Mouse (Mus musculus): ENCODE measurements at regions not wholly inside any gene's neighbourhood (a gene's known extent, or its start where the extent isn't known, plus 50 kb on each side); places are given as distances from the start of the nearest gene placed in this dataset.

DNA sequence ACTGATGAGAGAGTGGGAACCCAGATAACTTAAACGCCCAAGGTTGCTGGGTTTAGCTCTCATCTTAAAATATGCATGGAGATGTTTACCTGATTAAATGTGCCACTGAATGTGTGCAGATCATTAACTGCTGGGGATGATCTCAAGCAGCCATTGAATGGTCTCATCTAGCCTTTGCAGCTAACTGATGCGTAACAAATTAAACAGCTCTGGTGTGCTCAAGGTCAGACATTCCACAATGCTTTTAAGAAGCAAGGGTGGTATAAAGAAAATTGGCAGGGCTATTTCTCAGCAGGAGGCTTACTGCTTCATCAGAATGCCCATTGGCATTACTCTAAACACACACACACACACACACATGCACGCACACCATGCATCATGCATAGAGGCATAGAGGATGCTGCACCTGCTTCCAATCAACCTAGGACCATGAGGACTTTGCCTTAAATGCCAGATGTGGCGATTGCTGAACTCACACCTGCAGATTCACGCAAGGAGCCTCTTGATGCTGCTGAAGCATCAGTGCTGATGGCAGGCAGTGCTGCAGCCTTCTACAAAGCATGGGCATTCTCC is 333.4 kb downstream of the Ice1 start:
- CTCF ChIA-PET = no interaction called here

DNA sequence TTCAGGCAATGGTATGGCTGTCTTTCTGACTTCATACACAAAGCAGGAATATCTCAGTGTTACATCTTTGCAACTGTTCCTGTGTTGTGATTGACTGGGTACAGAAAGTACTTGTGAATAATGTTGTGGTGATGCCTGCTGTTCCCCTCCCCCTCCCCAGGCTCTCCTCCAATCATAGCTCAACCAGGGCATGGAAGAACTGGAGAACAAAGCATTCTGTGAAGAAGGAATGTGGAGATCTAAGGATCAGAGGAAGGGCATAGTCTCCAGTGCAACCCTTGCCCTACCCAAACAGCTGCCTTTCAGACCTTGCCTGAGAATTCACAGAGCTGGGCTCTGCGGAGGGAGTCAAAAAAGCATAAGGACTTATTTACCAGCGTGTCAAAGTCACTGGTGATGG is 326.9 kb downstream of the Ice1 start:
- CTCF ChIA-PET = no interaction called here

DNA sequence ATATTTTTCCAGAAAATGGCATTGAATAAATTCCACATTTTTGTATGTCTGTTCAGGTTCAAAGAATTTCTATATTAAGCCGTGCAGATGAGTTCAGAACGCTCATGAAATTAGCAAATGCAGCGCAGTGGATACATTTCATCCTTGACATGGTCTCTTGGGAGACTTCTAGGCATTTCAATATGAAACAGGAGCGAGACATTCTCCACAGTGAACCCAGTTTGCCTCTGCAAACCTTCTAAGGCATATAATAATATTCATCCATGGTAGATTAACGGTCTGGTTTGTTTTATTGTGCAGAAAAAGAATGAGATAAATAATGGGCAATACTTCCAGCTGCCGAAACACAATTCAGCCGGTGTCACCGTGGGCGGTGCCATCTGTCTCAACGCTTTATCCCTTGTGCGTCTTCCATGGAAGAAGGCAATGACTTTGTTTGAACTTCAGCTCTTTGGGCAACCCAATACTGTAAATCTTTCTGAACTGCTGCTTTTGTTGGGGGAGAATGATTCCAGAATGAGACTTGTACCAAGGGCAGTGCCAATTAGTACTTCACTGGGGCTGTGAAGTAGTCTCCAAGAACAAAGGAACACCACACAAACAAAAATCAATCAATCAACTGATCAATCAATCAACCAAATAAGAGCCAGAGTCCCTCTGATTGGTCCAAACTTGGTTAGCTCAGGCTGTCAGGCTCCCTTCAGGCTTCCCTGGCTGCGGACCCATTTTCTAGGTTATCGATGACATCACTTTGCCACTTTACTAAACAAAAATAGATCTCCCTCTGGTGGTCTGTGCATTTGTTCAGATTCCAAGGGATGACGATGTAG is 326.0 kb downstream of the Ice1 start:
- CTCF ChIA-PET = no interaction called here

DNA sequence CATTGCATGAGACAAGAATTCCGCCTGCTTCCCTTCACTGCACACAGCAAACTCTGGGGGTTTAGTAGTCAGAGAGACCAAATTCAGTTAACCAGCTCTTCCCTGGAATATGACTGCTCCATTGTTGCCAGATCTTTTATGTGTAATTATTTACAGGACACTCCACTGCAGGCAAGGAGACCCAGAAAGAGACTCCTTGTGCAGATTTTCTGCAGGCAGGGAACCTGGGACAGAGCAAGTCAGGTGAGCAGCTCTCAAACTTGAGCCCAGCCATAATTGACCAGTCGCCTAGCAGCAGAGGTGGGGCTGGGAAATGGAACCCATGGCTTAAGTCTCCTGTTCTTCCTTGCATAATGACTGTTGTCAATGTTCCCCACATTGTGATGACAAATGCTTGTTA is 324.2 kb downstream of the Ice1 start:
- CTCF ChIA-PET = no interaction called here

DNA sequence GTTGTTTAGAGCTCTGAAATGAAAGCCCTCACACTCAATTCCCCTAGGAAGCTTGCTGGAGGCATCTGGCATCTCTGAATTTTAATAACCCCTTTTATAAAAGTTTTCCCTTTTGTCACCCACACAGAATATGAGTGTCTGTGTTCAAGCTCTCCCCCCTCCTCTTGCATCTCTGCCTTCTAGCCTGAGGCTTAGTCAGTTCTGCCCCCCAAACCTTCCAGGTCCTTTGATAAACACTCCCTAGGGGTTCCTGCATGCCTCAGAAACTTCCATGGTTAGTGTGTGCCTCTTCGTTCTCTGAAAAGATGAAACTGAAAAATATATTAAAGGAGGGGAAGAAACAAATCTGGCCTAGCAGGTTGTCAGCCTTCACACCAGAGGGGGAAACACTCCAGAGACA is 313.9 kb downstream of the Ice1 start:
- CTCF ChIA-PET = no interaction called here

DNA sequence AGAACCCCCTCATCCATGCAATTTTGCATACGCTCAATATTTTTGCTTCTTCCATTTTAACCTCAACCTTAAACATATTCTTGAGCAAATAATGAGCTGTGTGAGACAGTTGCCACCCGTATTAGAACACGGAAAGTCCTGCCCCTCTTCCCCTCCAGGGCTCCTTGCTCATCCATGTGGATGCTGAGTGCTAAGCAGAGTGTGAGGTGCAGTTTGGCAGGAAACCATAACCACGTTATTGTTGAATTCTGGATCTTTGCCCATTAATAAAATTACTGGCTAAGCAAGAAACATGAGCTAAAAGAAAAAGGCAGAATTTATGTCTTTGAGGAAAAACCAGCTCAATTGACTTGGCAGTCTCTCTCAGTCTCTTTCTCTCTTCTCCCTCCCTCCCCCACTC is 301.4 kb downstream of the Ice1 start:
- CTCF ChIA-PET = no interaction called here

DNA sequence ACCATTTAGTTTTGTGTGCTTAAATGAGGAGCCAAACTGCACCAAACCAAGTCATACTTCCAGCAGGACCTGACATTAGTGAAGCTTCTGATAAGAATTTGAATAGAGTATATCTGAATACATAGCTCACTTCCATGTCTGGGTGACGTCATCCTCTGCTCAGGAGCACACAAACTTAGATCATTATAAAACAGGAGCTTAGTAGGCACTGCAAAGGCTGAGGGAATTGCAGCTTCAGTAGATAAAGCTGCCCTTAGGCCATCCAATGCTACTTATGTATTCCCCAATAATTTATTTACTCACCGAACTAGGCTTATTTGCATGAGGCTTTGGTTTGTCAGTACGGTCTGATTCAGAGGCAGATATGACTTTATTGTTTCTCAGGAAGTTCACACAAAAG is 297.0 kb downstream of the Ice1 start:
- CTCF ChIA-PET = interaction anchor here (0.7 kb wide), 1 partner anchor 1680 kb away, joined by 4 read pairs; no protein-coding TSS in a partner anchor

DNA sequence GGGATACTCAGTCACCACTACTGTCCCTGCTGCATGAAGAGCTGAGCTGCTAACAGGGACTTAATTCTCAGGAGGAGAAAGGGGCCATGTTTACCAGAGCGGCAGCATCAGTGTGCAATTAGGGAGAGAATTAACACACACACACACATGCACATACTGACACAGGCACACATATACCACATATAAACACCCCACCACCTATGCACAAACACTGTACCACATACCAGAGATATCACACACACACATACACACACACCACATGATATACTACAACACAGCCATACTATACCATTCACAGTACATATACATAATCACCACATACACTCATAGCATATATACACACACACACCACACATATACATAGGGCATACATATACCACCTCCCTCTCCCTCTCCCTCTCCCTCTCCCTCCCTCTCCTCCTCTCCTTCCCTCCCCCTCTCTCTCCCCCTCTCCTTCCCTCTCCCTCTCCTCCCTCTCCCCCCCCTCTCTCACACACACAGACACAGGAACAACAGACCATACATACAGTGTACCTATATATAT is 294.2 kb downstream of the Ice1 start:
- CTCF ChIA-PET = no interaction called here

DNA sequence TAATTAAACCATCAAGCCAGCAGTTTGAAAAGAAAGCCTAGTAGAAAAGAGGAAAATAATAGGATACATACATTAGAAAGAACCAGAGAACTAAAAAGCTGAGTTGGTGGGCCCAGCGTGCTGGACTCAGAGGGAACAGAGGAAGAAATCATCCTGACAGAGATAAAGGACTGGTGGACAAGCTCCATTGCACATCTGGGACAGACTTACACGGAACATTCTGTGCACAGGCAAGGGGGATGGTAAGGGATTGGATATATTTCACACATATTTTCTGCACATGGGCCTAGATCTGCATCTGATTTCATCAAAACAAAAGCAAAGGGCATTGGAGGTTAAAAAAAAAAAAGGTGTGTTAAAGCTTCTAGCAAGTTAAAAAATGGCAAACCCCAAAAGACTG is 293.5 kb downstream of the Ice1 start:
- CTCF ChIA-PET = no interaction called here

DNA sequence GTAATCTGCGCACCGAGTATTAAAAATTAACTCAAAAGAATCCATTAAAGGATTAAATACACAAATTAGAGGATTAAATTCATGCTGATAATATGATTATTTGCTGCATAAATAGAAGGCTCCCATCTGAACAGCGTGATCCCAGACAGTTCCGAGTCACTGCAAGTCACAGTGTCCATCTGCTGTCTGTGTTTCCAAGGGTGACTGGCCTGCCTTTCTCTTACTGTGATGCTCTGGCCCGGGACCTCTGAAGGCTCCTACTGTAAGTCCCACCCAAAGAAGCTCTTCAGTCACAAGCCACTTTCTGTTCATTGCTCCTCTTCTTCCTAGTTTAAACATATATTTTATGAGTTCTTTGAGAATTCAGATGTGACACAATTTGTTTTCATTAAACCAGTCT is 293.1 kb downstream of the Ice1 start:
- CTCF ChIA-PET = no interaction called here

DNA sequence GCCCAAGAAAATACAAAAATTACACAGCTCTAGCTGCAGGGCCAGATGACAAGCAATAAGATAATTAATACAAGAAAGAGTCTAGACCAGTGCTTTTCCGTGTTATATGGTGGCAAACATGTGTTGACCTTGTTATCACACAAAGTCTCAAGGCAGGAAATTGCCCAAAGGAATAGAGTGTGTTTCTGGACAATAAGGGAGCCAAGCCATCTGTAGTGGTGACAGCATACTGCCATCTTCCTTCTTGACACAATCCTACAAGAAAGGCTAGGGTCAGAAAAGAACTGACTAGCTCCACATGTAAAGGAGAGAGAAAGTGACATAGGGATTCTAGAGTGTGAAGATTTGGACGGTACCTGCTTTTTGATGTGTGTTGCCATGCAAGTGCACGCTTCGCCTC is 289.0 kb downstream of the Ice1 start:
- CTCF ChIA-PET = no interaction called here

DNA sequence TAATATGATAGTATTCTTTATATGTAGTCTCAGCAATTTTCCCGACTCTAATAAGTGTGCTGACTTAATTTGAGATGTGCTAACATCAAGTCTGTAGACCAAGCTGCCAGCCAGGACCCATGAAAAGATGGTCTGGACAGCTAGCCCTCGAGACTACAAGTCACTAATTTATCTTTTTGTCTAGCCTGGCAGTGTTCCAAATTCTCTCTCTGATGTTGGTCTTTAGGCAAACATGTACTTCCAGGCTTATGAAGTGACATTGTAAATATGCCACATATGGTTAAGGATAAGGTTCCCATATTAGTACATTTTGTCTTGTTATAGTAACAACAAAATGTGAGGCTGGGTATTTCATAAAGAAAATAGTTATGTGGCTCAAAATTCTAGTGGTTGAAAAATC is 288.5 kb downstream of the Ice1 start:
- CTCF ChIA-PET = no interaction called here

DNA sequence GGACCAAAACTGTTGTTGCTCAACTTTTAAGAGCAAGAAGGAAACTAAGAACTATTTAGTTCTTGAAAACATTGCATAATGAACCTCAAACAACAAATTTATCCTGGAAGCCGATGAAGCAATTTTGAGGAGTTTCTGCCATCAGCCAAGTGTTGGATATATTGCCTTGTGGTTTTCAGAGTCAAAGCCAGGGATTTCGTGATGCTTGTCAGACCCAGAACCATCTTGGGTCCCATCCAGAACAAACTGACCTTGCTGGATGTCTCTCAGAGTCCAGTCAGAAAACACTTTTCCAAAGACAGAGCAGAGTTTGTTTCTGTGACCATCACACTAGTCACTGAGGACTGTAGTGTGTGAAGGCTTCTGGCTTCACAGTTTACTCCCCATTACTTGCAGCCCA is 267.8 kb downstream of the Ice1 start:
- CTCF ChIA-PET = no interaction called here

DNA sequence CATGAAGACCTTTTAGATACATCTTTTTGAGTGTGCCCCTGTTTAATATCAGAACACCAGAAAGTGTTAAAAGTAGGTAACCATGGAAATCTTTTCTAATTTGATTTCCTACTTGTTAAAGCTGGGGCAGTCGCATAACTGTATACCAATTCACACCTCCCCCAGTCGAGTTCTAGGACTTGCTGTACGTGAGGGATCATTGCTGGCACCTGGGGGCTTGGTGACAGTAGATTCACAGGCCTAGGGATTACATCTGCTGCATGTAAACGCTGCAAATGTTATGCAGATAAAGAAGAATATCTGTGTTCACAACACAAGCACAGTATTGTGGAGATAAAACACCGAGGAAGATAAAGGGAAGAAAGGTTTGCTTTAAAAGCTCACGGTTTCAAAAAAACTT is 256.7 kb downstream of the Ice1 start:
- CTCF ChIA-PET = no interaction called here

DNA sequence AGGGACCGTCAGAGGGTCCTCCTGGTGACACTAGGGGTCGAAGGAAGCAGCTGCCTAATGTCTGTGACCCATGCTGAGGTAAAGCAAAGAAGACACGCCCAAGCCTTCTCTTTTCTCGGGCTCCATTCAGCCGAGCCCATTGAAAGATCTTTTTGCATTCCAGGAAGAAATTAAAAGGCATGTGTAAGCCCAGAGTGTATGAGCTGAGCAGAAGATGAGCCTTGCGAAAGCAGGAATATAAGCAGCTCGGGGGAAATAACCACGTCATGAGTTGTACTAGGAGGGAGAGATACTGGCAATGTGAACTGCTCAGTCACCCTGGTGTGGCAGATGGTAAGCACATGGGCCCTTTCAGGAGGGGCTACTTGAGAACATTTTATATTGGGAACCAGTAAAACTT is 252.1 kb downstream of the Ice1 start:
- CTCF ChIA-PET = no interaction called here

DNA sequence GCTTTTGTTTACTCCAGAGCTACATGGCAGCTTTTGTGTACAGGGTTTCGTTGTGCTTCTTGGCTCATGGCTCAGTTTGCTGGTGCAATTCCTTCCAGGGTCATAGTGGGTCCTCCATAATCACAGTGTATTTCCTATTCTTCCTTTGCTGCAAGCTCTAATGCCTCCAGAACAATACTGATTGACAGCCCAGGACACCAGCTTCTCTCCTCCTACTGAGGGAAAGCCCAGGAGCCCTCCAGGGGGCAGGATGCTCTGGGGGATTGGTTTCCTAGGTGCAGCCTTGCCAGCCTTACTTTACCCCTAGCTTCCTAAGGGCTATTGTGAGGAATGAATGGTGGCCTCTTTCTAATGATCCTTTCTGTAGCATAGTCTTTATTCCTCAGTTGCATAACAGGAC is 224.6 kb downstream of the Ice1 start:
- CTCF ChIA-PET = no interaction called here

DNA sequence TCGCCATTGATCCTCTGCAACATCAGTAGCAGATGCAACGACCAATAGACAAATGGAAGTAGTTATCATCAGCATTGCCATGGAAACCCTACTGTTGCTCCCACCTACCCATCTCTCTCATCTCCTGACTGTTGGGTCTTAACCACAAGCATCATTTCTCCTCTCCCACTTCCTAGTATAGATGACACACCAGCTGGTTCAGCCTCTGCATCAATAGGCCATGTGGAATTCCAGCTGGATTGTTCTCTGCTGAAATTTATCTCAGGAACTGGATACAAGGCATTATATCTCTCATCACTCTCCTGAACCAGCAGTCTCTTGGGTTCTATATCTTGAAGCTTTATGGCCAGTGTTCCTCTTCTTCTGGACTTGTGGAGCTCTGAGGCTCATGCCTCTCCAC is 219.3 kb downstream of the Ice1 start:
- CTCF ChIA-PET = no interaction called here

DNA sequence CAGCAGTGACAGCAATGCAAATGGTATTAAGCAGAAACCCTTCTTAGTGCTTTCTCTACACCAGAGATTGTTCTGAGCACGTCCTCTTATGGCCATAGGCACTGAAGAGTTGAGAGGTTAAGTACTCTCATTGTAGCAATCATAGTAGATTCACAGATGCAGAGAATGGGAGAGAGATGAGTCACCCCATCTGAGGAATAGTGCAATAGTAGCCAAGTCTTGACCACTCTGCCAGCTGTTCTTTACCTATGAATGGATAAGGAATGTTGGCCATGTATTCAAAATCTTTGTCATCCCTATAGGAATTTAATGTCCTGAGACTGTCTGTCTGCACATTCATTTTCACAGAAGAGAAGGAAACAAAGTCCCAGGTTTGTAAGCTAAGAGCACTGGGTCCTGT is 198.0 kb downstream of the Ice1 start:
- CTCF ChIA-PET = no interaction called here

DNA sequence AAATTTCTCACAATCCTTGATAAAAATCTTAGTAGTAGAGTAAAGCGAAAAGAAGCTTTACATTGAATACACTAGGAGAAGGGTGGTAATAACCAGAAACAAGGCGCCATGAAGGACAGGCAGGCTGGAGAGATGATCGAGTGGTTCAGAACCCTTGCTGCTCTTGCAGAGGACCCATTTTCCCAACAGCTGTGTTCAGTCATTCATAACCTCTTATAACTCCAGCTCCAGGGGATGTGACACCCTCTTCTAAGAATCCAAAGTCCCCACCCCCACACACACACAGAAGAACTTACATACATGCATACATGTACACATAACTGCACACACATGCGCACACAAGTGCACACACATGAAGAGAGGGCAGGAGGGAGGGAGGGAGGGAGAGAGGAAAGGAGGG is 190.5 kb downstream of the Ice1 start:
- CTCF ChIA-PET = no interaction called here

DNA sequence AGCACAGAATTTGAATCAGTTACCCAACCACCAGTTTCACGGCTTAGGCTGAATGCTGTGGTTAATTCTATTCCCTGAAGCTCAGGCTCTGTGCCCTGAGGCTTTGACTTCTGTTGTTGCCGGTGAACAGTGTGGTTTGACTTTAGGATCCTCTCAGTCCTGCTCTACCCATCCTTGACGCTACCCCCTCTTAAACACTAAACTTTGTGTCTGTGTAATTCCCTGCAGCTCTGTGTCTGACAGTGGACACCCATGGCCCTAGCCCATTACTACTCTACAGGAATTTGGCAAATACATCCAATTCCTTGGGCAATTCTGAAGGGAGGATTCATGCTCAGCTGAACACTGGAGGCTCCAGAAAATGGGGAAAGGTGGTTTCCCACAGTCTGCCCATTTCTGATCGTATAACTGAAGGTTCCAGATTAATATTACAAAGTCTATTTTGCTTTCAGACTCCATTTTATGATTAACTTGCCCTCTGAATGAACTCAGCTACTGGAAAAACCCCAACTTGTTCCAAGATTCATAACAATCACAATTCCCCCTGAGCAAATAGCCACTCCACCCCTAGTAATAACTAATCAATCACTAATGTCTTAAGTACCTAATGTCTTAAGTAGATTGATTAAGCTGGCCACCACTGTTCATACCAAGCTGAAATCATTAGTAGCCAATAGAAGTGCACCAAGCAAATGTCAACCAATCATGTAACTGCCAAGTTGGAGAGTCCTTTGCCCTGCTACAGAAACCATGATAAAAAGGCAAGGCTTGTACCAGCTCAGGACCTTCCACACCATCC is 182.6 kb downstream of the Ice1 start:
- CTCF ChIA-PET = no interaction called here

DNA sequence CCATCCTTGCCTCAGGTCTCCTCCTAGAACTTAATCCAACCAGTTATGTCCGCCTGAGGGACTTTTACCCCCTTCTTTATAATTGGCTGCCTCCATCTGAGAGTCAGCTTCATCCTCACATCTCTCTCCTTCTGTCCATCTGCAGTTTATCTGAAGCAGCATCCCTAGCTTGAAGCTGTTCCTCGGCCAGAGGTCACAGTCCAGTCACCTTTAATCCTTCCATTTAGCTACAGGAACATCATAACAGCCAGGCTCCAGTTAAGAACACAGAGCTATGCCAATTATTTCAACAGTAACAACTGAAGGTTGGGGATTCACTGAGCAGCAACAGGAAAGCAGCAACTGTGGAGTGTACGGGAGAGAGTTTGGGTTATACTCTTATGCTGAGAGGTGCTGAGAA is 179.0 kb downstream of the Ice1 start:
- CTCF ChIA-PET = no interaction called here

DNA sequence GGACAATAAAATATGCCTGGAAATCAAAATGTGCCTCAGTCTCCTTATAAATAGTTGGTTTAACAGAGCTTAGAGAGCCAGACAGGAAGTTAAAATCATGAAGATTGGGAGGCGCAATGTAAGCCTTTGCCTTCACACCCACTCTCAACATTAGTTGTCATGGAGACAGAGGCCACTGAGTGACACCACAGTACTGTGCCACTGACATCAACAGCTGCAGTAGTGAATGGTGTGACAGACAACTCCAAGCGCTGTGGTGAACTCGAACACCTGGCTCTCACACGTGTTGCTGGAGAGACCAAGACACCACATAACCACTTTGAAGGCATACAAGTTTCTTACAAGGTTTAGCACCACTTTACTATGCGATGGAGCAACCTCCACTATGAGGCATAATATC is 172.4 kb downstream of the Ice1 start:
- CTCF ChIA-PET = no interaction called here

DNA sequence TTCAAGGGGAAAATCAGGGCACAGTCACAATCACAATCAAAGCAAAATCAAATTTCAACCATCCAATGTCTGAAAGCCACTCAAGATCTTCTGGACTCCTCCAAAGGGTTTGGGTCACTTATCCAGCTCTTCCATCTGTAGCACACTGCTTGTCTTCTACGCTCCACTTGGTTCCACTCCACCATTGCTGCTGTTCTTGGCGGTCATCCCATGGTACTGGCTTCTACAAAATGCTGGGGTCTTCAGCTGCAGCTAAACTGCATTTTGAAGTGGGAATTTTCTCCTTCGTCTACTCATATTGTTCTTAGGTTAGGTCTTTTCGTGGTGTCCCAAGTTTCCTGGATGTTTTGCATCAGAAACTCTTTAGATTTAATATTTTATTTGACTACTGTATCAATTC is 162.7 kb downstream of the Ice1 start:
- CTCF ChIA-PET = no interaction called here
